Mouse (Mus musculus) activated CD4-positive, CD25-positive, alpha-beta regulatory T cell, adult 4 months (primary cell): ENCODE results near the gene Capns2. TPM values are rescaled to one million over a fixed set of nuclear protein-coding genes. Genes with fewer than 3 reads are reported as not detected.
"Not testable (repeated sequence)": the region's sequence is repeated elsewhere in the genome, so short reads cannot be mapped to it uniquely, and the experiment has no call there.

ENCODE experiments used
- ATAC-seq: one replicate; pipeline ENCODE4 v1.8.0; 2017
- polyA plus RNA-seq, 2 experiments: library from polyadenylated mRNA; unstranded; fragments of 100-300 nt; shearing (Covaris generic); gene quantifications; one replicate each; pipeline ENCODE4 v1.2.1; 2017

The Capns2 gene
- polyA plus RNA-seq: not detected

- ATAC-seq: no peak
Observed at GRCm38 (mm10) chr8:92901107-92901506, at the start of gene Capns2. Capns2 (plus strand) TSS chr8:92901407.

- ATAC-seq: no peak
Observed at GRCm38 (mm10) chr8:92853188-92853983, 47.8 kb upstream of the Capns2 start.

- no peak for ATAC-seq
Observed at GRCm38 (mm10) chr8:92854673-92855072, 46.5 kb upstream of the Capns2 start.

- no peak for ATAC-seq
Observed at GRCm38 (mm10) chr8:92855171-92855894, 45.9 kb upstream of the Capns2 start, which contains the start of gene Lpcat2. Lpcat2 (plus strand) TSS chr8:92855339.

GRCm38 (mm10) chr8:92856273-92856986 lies 44.8 kb upstream of the Capns2 start:
- ATAC-seq: no peak

GRCm38 (mm10) chr8:92858475-92859182 lies 42.6 kb upstream of the Capns2 start:
- no peak for ATAC-seq

GRCm38 (mm10) chr8:92861977-92862376 lies 39.2 kb upstream of the Capns2 start:
- ATAC-seq: no peak

- no peak for ATAC-seq
Observed at GRCm38 (mm10) chr8:92870281-92870680, 30.9 kb upstream of the Capns2 start.

- no peak for ATAC-seq
Observed at GRCm38 (mm10) chr8:92872063-92872759, 29.0 kb upstream of the Capns2 start.

GRCm38 (mm10) chr8:92875795-92876194 lies 25.4 kb upstream of the Capns2 start:
- ATAC-seq: no peak

- no peak for ATAC-seq
Observed at GRCm38 (mm10) chr8:92881247-92881646, 20.0 kb upstream of the Capns2 start.

- no peak for ATAC-seq
Observed at GRCm38 (mm10) chr8:92883771-92884170, 17.4 kb upstream of the Capns2 start.

- not testable (repeated sequence) for ATAC-seq
Observed at GRCm38 (mm10) chr8:92892216-92892615, 9.0 kb upstream of the Capns2 start.

- ATAC-seq: no peak
Observed at GRCm38 (mm10) chr8:92893870-92894269, 7.3 kb upstream of the Capns2 start.

GRCm38 (mm10) chr8:92895053-92895452 lies 6.2 kb upstream of the Capns2 start:
- no peak for ATAC-seq

GRCm38 (mm10) chr8:92896056-92896455 lies 5.2 kb upstream of the Capns2 start:
- no peak for ATAC-seq

GRCm38 (mm10) chr8:92896611-92897010 lies 4.6 kb upstream of the Capns2 start:
- no peak for ATAC-seq

- no peak for ATAC-seq
Observed at GRCm38 (mm10) chr8:92897794-92898193, 3.4 kb upstream of the Capns2 start.

GRCm38 (mm10) chr8:92899590-92899989 lies 1.6 kb upstream of the Capns2 start:
- ATAC-seq: no peak

GRCm38 (mm10) chr8:92902981-92903380 lies 1.8 kb downstream of the Capns2 start:
- no peak for ATAC-seq

- ATAC-seq: no peak
Observed at GRCm38 (mm10) chr8:92903488-92904135, 2.4 kb downstream of the Capns2 start.
